Mouse (Mus musculus) stomach, embryonic 16.5 days (tissue): ENCODE measurements at regions not wholly inside any gene's neighbourhood (a gene's known extent, or its start where the extent isn't known, plus 50 kb on each side); places are given as distances from the start of the nearest gene placed in this dataset.

Experiments used
- ATAC-seq: fragments of 200-750 bp; cut with Nextera tagmentation; 2 replicates; pipeline ENCODE4 v1.8.0; 2017; ENCODE audit warnings: moderate number of reproducible peaks, moderate TSS enrichment; ENCODE audit not compliant: insufficient read depth, low FRiP score
- H3K27ac ChIP-seq: fragments of 300-500 bp; sonication (generic); 2 replicates; pipeline ENCODE4 v1.5.1; 2014; ENCODE audit warnings: low read length
- H3K27me3 ChIP-seq: fragments of 300-500 bp; sonication (generic); 2 replicates; pipeline ENCODE4 v1.6.1; 2014; ENCODE audit warnings: low read length, control low read depth, mixed read lengths; ENCODE audit not compliant: control insufficient read depth, insufficient read depth
- H3K36me3 ChIP-seq: fragments of 300-500 bp; sonication (generic); 2 replicates; pipeline ENCODE4 v1.6.1; 2014; ENCODE audit warnings: low read length; ENCODE audit not compliant: control insufficient read depth, insufficient read depth
- H3K4me1 ChIP-seq: fragments of 300-500 bp; sonication (generic); 2 replicates; pipeline ENCODE4 v1.6.1; 2014; ENCODE audit warnings: low read length, control low read depth, mixed read lengths; ENCODE audit not compliant: control insufficient read depth, insufficient read depth
- H3K4me2 ChIP-seq: fragments of 300-500 bp; sonication (generic); 2 replicates; pipeline ENCODE4 v1.6.1; 2014; ENCODE audit warnings: low read depth, low read length, mixed read lengths
- H3K4me3 ChIP-seq: fragments of 300-500 bp; sonication (generic); replicated peaks from 2 replicates; pipeline ENCODE4 v1.5.1; 2014; ENCODE audit warnings: mild to moderate bottlenecking, low read length
- H3K9ac ChIP-seq: fragments of 300-500 bp; sonication (generic); 2 replicates; pipeline ENCODE4 v1.6.1; 2014; ENCODE audit warnings: low read length
- H3K9me3 ChIP-seq: fragments of 300-500 bp; sonication (generic); replicated peaks from 2 replicates; pipeline ENCODE4 v1.6.1; 2016; ENCODE audit warnings: low read length, control low read depth; ENCODE audit not compliant: control insufficient read depth
- WGBS: fragments of 180-500 bp; shearing (Covaris S2); extraction: QIAGEN DNeasy Blood & Tissue Kit; methylation state at CpG from one replicate; pipeline ENCODE4 v1.1.7; 2014; 5-methylcytosine and 5-hydroxymethylcytosine counted together

- Histone ChIP-seq H3K9ac (no peak overlapping the region), H3K27me3 (no peaks in the 10 kb centered on the region), H3K36me3 (no peaks in the 10 kb centered on the region), H3K4me1 (peaks cover 12% of the 10 kb centered on the region; the same call in 1 of the 2 replicates), H3K4me2 (no peak overlapping the region), H3K9me3 (no peaks in the 10 kb centered on the region), H3K4me3 (no peak overlapping the region), H3K27ac (no peak overlapping the region)
- WGBS: 54% methylated on average over 7 of the region's 7 CpGs
- ATAC-seq: no peak
Observed at GRCm38 (mm10) chr7:36971772-36972171, 273.9 kb downstream of the Tshz3 start.

GRCm38 (mm10) chr7:36973654-36974320 is 275.9 kb downstream of the Tshz3 start:
- 40% methylated on average over 10 of the region's 10 CpGs for WGBS
- H3K4me2 ChIP-seq: no peak overlapping the region
- no peak; the same call in 1 of the 2 replicates for ATAC-seq
- H3K4me1 ChIP-seq: peaks cover 12% of the 10 kb centered on the region; the same call in 1 of the 2 replicates
- no peak overlapping the region for H3K9ac ChIP-seq
- H3K27me3 ChIP-seq: no peaks in the 10 kb centered on the region
- H3K36me3 ChIP-seq: no peaks in the 10 kb centered on the region
- no peak overlapping the region for H3K27ac ChIP-seq
- no peaks in the 10 kb centered on the region for H3K9me3 ChIP-seq
- H3K4me3 ChIP-seq: no peak overlapping the region

GRCm38 (mm10) chr7:36974573-36974972 is 276.7 kb downstream of the Tshz3 start:
- H3K4me3 ChIP-seq: no peak overlapping the region
- peaks cover 12% of the 10 kb centered on the region; the same call in 1 of the 2 replicates for H3K4me1 ChIP-seq
- no peak overlapping the region for H3K4me2 ChIP-seq
- no peaks in the 10 kb centered on the region for H3K9me3 ChIP-seq
- no peak overlapping the region for H3K9ac ChIP-seq
- 55% methylated on average over 4 of the region's 4 CpGs for WGBS
- H3K36me3 ChIP-seq: no peaks in the 10 kb centered on the region
- H3K27ac ChIP-seq: no peak overlapping the region
- H3K27me3 ChIP-seq: no peaks in the 10 kb centered on the region
- no peak for ATAC-seq

- Histone ChIP-seq H3K36me3 (no peaks in the 10 kb centered on the region), H3K9ac (no peak overlapping the region), H3K4me2 (no peak overlapping the region), H3K9me3 (no peaks in the 10 kb centered on the region), H3K4me3 (no peak overlapping the region), H3K27me3 (no peaks in the 10 kb centered on the region), H3K27ac (no peak overlapping the region), H3K4me1 (peaks cover 12% of the 10 kb centered on the region; the same call in 1 of the 2 replicates)
- ATAC-seq: no peak
- 13% methylated on average over 5 of the region's 5 CpGs for WGBS
Observed at GRCm38 (mm10) chr7:36975475-36975874, 277.6 kb downstream of the Tshz3 start.

- Histone ChIP-seq H3K4me3 (no peak overlapping the region), H3K27me3 (no peaks in the 10 kb centered on the region), H3K4me1 (peaks cover 10% of the 10 kb centered on the region; the same call in 1 of the 2 replicates), H3K9me3 (no peaks in the 10 kb centered on the region), H3K9ac (no peak overlapping the region), H3K36me3 (no peaks in the 10 kb centered on the region), H3K4me2 (no peak overlapping the region), H3K27ac (no peak overlapping the region)
- 64% methylated on average over 12 of the region's 12 CpGs for WGBS
- no peak for ATAC-seq
Observed at GRCm38 (mm10) chr7:36977819-36978218, 279.9 kb downstream of the Tshz3 start.

GRCm38 (mm10) chr7:36989380-36989779 is 291.5 kb downstream of the Tshz3 start:
- 76% methylated on average over 1 of the region's 1 CpGs for WGBS
- no peak overlapping the region for H3K9ac ChIP-seq
- no peak overlapping the region for H3K27ac ChIP-seq
- no peaks in the 10 kb centered on the region for H3K4me1 ChIP-seq
- no peaks in the 10 kb centered on the region for H3K9me3 ChIP-seq
- ATAC-seq: no peak
- no peaks in the 10 kb centered on the region for H3K36me3 ChIP-seq
- H3K4me2 ChIP-seq: no peak overlapping the region
- no peaks in the 10 kb centered on the region for H3K27me3 ChIP-seq
- no peak overlapping the region for H3K4me3 ChIP-seq

GRCm38 (mm10) chr7:37004601-37005000 is 306.7 kb downstream of the Tshz3 start:
- WGBS: 73% methylated on average over 5 of the region's 5 CpGs
- Histone ChIP-seq H3K4me1 (no peaks in the 10 kb centered on the region), H3K27ac (no peak overlapping the region), H3K4me2 (no peak overlapping the region), H3K27me3 (no peaks in the 10 kb centered on the region), H3K36me3 (no peaks in the 10 kb centered on the region), H3K9ac (no peak overlapping the region), H3K9me3 (no peaks in the 10 kb centered on the region), H3K4me3 (no peak overlapping the region)
- ATAC-seq: no peak

GRCm38 (mm10) chr7:37005701-37006100 is 307.8 kb downstream of the Tshz3 start:
- 92% methylated on average over 2 of the region's 2 CpGs for WGBS
- no peaks in the 10 kb centered on the region for H3K36me3 ChIP-seq
- H3K27me3 ChIP-seq: no peaks in the 10 kb centered on the region
- H3K4me3 ChIP-seq: no peak overlapping the region
- H3K4me1 ChIP-seq: no peaks in the 10 kb centered on the region
- ATAC-seq: no peak
- H3K9me3 ChIP-seq: no peaks in the 10 kb centered on the region
- no peak overlapping the region for H3K9ac ChIP-seq
- H3K27ac ChIP-seq: no peak overlapping the region
- H3K4me2 ChIP-seq: no peak overlapping the region

GRCm38 (mm10) chr7:37006921-37007320 is 309.0 kb downstream of the Tshz3 start:
- 57% methylated on average over 10 of the region's 10 CpGs for WGBS
- H3K4me2 ChIP-seq: no peak overlapping the region
- H3K9ac ChIP-seq: no peak overlapping the region
- H3K4me1 ChIP-seq: peaks cover 9% of the 10 kb centered on the region; the same call in 1 of the 2 replicates
- H3K27me3 ChIP-seq: no peaks in the 10 kb centered on the region
- H3K9me3 ChIP-seq: no peaks in the 10 kb centered on the region
- no peak for ATAC-seq
- H3K36me3 ChIP-seq: no peaks in the 10 kb centered on the region
- no peak overlapping the region for H3K27ac ChIP-seq
- no peak overlapping the region for H3K4me3 ChIP-seq
